Mouse (Mus musculus): ENCODE measurements at regions not wholly inside any gene's neighbourhood (a gene's known extent, or its start where the extent isn't known, plus 50 kb on each side); places are given as distances from the start of the nearest gene placed in this dataset.

GRCm38 (mm10) chr9:117689946-117690345, 60.2 kb upstream of the Rbms3 start:
- DNase-seq: no peak

All from heart, postnatal 4 days (tissue).